Mouse (Mus musculus) neural tube, embryonic 11.5 days (tissue): ENCODE data around the gene Tnfrsf4. TPM values are rescaled to one million over a fixed set of nuclear protein-coding genes. Genes with fewer than 3 reads are reported as not detected.

Experiments used
- ATAC-seq: fragments of 200-750 bp; cut with Nextera tagmentation; 2 replicates; pipeline ENCODE4 v1.8.0; 2017; ENCODE audit warnings: moderate number of reproducible peaks, mild to moderate bottlenecking, moderate TSS enrichment, moderate library complexity; ENCODE audit not compliant: insufficient read depth, low FRiP score, low TSS enrichment
- DNase-seq: peaks from one replicate; pipeline ENCODE4 v3.0.0-alpha.2; 2015; ENCODE audit warnings: low spot score
- H3K27ac ChIP-seq: fragments of 300-500 bp; sonication (generic); 2 replicates; pipeline ENCODE4 v1.5.1; 2014; ENCODE audit warnings: low read depth, mild to moderate bottlenecking, low read length
- H3K27me3 ChIP-seq: fragments of 300-500 bp; sonication (generic); 2 replicates; pipeline ENCODE4 v1.6.1; 2014; ENCODE audit warnings: mild to moderate bottlenecking, low read length, mixed read lengths; ENCODE audit not compliant: control insufficient read depth, insufficient read depth
- H3K36me3 ChIP-seq: fragments of 300-500 bp; sonication (generic); 2 replicates; pipeline ENCODE4 v1.6.1; 2014; ENCODE audit warnings: mild to moderate bottlenecking, low read length, moderate library complexity, mixed read lengths; ENCODE audit not compliant: control insufficient read depth, insufficient read depth
- H3K4me1 ChIP-seq: fragments of 300-500 bp; sonication (generic); 2 replicates; pipeline ENCODE4 v1.6.1; 2014; ENCODE audit warnings: low read length, mixed read lengths; ENCODE audit not compliant: control insufficient read depth, insufficient read depth
- H3K4me2 ChIP-seq: fragments of 300-500 bp; sonication (generic); 2 replicates; pipeline ENCODE4 v1.6.1; 2014; ENCODE audit warnings: low read depth, mild to moderate bottlenecking, moderate library complexity
- H3K4me3 ChIP-seq: fragments of 300-500 bp; sonication (generic); 2 replicates; pipeline ENCODE4 v1.5.1; 2014; ENCODE audit warnings: low read depth, low read length
- H3K9ac ChIP-seq: fragments of 300-500 bp; sonication (generic); 2 replicates; pipeline ENCODE4 v1.6.1; 2014; ENCODE audit warnings: mild to moderate bottlenecking, low read length
- H3K9me3 ChIP-seq: fragments of 300-500 bp; sonication (generic); 2 replicates; pipeline ENCODE4 v1.6.1; 2016; ENCODE audit warnings: low read length; ENCODE audit not compliant: control insufficient read depth
- WGBS: fragments of 180-500 bp; shearing (Covaris S2); extraction: QIAGEN DNeasy Blood & Tissue Kit; methylation state at CpG from one replicate; pipeline ENCODE4 v1.1.7; 2014; 5-methylcytosine and 5-hydroxymethylcytosine counted together
- polyA plus RNA-seq: library from polyadenylated mRNA; unstranded; fragments of >200 nt; fragmentation: Nextera tagmentation; extraction: Ambion mirVana; gene quantifications from 2 replicates; pipeline ENCODE4 v1.2.1, GENCODE M21; 2014

Tnfrsf4 gene
- polyA plus RNA-seq, 1 experiment from 2014 or later, result 0.45 TPM

DNA sequence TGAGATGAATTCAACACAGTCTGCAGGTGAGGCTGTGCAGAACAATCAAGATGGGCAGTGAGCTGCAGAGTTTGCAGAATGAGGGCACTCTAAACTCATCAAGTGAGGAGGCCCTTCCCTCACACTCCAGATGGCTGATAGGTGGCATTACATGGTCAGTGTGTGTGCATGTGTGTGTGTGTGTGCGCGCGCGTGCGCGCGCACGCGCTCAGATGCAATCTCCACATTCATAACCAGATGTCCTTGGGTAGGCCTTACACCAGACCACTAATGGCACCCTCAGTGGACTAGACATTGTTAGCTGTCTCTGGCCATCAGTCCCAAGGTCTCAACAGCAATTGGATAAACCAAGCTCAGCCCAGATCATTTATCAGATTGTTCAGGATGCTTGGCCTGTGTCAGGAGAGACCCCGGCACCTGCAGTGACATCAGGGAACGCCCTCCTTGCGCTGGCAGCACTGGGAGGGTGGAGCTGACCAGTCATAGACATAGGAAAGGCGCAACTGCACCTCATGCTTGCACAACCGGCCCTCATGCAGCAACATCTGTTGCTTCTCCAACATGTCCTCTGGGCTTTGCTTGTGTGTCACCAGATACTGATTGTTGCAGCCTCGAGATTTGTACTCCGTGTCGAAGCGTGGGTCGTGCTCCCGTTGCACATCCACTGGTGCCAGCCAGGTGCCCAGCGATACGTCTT, 22.3 kb upstream of the Tnfrsf4 start:
- no peak overlapping the region for H3K27ac ChIP-seq
- 90% methylated on average over 22 of the region's 22 CpGs for WGBS
- DNase-seq, result no peak

DNA sequence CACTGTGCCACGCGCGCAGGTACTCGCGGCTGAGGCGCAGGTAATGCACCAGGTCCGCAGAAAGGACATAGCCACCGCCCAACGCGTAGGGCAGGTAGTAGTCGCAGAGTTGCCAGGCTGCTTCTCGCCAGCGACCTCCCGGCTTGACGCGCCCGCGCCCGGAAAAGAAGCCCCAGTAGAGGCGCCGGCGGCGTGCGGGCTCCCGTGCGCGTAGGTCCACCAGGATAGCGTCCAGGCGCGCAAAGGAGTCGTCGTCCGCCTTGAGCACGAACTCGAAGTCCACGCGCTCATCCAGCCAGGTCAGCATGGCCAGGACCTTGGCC, 21.8 kb upstream of the Tnfrsf4 start:
- H3K4me1 ChIP-seq, result peaks cover 20% of the 10 kb centered on the region
- peak overlapping the region; percentile 48 for H3K4me3 ChIP-seq
- no peaks in the 10 kb centered on the region for H3K9me3 ChIP-seq
- H3K36me3 ChIP-seq, result no peaks in the 10 kb centered on the region; the same call in 1 of the 2 replicates
- peak overlapping the region; percentile 89 for H3K27ac ChIP-seq
- no peaks in the 10 kb centered on the region for H3K27me3 ChIP-seq
- ATAC-seq, result peak; percentile 4; the same call in 1 of the 2 replicates
- H3K9ac ChIP-seq, result peak overlapping the region; percentile 82
- DNase-seq, result no peak
- 27% methylated on average over 37 of the region's 37 CpGs for WGBS
- H3K4me2 ChIP-seq, result peak overlapping the region; percentile 92

More for the DNA sequence above, 22.3 kb upstream of the Tnfrsf4 start:
- peaks cover 20% of the 10 kb centered on the region for H3K4me1 ChIP-seq
- H3K9me3 ChIP-seq, result no peaks in the 10 kb centered on the region
- no peak for ATAC-seq
- H3K4me3 ChIP-seq, result peak overlapping the region; percentile 48
- no peaks in the 10 kb centered on the region for H3K27me3 ChIP-seq
- no peaks in the 10 kb centered on the region; the same call in 1 of the 2 replicates for H3K36me3 ChIP-seq
- peak overlapping the region; percentile 82 for H3K9ac ChIP-seq
- H3K4me2 ChIP-seq, result peak overlapping the region; percentile 92

DNA sequence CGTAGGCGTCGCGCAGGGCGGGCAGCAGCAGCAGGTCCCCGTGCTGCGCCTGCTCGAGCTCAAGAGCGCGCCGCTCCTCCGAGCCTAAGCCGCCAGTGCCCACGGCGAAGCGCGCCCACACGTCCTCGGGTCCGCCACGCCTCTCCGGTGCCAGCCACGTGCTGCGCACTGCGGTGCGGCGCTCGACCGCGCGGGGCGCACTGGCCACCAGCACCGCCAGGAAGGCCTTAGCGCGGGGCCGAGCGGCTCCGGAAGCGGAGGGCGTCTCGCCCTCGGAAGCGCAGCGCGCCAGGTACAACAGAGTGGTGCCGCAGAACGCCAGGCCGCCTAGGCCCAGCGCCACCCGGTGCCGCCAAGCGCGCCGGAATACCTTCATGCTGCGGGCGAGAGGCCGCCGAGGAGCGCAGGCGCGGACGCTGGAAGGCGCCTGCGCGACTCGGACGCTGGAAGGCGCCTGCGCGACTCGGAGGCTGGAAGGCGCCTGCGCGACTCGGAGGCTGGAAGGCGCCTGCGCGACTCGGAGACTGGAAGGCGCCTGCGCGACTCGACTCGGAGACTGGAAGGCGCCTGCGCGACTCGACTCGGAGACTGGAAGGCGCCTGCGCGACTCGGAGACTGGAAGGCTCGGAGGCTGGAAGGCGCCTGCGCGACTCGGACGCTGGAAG, 21.3 kb upstream of the Tnfrsf4 start, which contains the start of the genes B3galt6 and Sdf4:
TSS of gene B3galt6 (minus strand) at position 409 of the 665 bp plus-strand sequence.
TSS of gene Sdf4 (plus strand) at position 632 of the 665 bp plus-strand sequence.
- Histone ChIP-seq H3K4me2 (peak within 1 kb of the TSS; percentile 92), H3K4me3 (peak within 1 kb of the TSS; percentile 48), H3K9ac (peak within 1 kb of the TSS; percentile 82), H3K36me3 (peaks cover 1% of the 10 kb centered on the region), H3K9me3 (no peaks in the 10 kb centered on the region), H3K4me1 (peaks cover 20% of the 10 kb centered on the region), H3K27ac (peak within 1 kb of the TSS; percentile 89), H3K27me3 (no peaks in the 10 kb centered on the region)
- ATAC-seq, result peak; percentile 81
- under 1% methylated on average over 92 of the region's 99 CpGs for WGBS
- peak; percentile 90 for DNase-seq

DNA sequence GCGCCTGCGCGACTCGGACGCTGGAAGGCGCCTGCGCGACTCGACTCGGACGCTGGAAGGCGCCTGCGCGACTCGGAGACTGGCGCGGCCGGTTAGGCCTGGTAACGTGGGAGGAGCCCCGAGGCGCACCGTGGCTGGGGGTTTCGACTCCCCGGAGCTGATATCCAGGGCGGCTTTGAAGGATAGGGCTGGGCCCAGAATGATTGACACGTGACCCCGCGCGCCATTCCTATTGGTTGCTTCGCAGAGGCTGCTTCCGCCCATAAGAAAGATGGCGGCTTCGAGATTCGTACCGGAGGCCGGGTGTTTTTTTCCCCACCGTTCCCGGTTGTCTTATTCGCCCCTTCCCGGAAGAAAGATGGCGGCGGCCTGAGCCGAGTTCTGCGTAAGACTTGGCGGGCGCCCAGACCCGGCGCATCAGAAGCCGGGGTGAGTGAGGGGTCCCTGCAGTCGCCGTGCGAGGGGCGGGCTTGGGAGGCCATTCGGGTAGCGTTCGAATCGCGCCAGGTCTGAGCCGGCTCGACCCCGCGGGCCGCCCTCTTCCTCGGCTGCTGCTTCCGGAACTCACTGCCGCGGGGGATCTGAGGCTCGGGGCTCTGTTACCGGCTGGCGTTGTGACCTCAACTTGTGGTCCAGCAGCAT, 20.6 kb upstream of the Tnfrsf4 start:
- peak overlapping the region; percentile 51 for H3K4me2 ChIP-seq
- peak; percentile 94 for DNase-seq
- no peaks in the 10 kb centered on the region for H3K27me3 ChIP-seq
- H3K27ac ChIP-seq, result peak overlapping the region; percentile 86
- no peaks in the 10 kb centered on the region for H3K9me3 ChIP-seq
- H3K4me3 ChIP-seq, result peak overlapping the region; percentile 48
- ATAC-seq, result peak; percentile 85
- under 1% methylated on average over 70 of the region's 70 CpGs for WGBS
- peaks cover 20% of the 10 kb centered on the region for H3K4me1 ChIP-seq
- H3K36me3 ChIP-seq, result peaks cover 3% of the 10 kb centered on the region
- H3K9ac ChIP-seq, result peak overlapping the region; percentile 75

DNA sequence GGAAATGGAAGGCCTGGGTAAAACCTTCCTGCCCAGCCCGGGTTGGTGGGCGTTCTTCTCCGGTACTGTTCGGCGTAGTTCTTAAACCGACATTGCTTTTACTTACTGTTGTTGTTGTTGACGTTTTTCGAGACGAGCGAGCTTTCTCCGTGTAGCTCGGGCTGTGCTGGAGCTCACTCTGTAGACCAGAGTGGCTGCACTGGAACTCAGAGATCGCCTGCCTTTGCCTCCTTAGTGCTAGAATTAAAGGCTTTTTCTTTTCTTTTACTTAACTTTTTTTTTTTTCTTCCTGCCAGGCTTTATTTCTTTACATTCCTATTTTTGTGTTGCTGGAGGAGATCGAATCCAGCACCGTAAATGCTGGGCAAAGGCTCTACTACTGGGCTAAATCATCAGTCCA, 20.0 kb upstream of the Tnfrsf4 start:
- Histone ChIP-seq H3K9ac (peak overlapping the region; percentile 75), H3K9me3 (no peaks in the 10 kb centered on the region), H3K27ac (peak overlapping the region; percentile 0; the same call in 1 of the 2 replicates), H3K36me3 (peaks cover 3% of the 10 kb centered on the region), H3K4me2 (peak overlapping the region; percentile 51), H3K4me3 (peak overlapping the region; percentile 48), H3K4me1 (peaks cover 20% of the 10 kb centered on the region), H3K27me3 (no peaks in the 10 kb centered on the region)
- ATAC-seq (no peak), DNase-seq (peak; percentile 22)
- 6% methylated on average over 15 of the region's 15 CpGs for WGBS

DNA sequence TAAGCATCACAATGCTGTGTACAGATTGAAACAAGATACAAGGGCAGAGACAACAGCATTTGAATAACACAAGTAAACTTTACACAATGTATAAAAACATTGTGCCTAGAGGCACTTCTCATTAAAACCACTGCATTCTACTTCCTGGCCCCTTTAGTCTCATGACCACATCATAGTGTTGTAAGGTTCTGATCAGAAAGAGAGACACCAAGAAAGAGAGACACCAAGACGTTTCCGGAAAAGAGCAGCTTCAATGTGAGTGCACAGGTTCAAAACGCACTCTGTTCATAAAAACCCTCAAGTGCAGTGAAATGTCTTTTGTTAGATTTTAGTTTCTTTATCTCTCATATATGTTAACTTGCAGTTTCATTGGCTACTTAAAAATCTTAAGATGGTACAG, 9.5 kb upstream of the Tnfrsf4 start:
- Histone ChIP-seq H3K9me3 (no peaks in the 10 kb centered on the region), H3K9ac (no peak overlapping the region), H3K4me1 (no peaks in the 10 kb centered on the region), H3K4me2 (no peak overlapping the region), H3K36me3 (peaks cover 18% of the 10 kb centered on the region), H3K4me3 (no peak overlapping the region), H3K27ac (no peak overlapping the region), H3K27me3 (no peaks in the 10 kb centered on the region)
- WGBS, result 91% methylated on average over 3 of the region's 3 CpGs
- ATAC-seq, result no peak
- DNase-seq, result no peak

DNA sequence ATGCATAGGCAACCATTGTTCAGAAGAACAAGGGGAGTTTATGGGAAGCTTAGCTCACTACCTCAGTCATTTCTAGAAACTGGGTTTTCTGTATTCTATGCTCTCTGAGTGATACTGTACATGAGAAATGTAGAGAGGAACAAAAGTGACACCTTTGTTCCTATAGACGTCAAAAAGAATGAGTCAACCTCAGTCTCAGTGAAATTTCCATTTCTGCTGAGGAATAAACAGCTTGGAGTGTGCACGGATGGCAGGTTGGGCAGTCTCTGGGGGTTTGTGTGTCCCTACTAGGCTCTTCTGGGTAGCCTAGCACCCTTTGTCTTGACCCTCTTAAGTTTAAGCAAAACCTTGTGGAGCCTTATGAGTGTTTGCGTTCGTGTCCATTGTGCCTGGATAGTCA, 5.3 kb upstream of the Tnfrsf4 start:
- Histone ChIP-seq H3K27ac (no peak overlapping the region), H3K36me3 (peaks cover 12% of the 10 kb centered on the region), H3K9ac (no peak overlapping the region), H3K4me1 (no peaks in the 10 kb centered on the region), H3K4me3 (no peak overlapping the region), H3K9me3 (no peaks in the 10 kb centered on the region), H3K4me2 (no peak overlapping the region), H3K27me3 (no peaks in the 10 kb centered on the region)
- no peak for ATAC-seq
- WGBS, result 91% methylated on average over 4 of the region's 4 CpGs
- no peak for DNase-seq

DNA sequence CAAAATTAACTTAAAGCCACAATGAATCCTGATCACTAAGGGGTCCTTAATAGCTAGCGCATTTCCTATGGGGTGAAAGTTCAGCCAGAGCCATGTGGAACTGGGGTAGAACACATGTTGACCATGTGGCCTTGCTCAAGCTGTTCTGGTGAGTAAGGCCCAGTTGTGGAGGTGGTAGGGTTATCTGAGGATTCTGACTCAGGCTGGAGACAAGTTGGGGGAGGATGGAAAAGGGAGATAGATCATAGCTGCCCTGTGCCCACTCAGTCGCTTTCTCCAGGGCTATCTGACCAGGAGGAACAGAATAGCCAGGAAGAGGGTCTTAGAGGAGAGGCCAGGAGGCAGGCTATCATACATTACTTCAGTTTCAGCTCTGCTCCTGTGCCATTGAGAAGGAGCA, 793 bp downstream of the Tnfrsf4 start:
- H3K36me3 ChIP-seq, result peaks cover 8% of the 10 kb centered on the region
- WGBS, result 81% methylated on average over 2 of the region's 2 CpGs
- no peak overlapping the region for H3K27ac ChIP-seq
- DNase-seq (no peak), ATAC-seq (no peak)
- no peak overlapping the region for H3K4me3 ChIP-seq
- no peaks in the 10 kb centered on the region for H3K9me3 ChIP-seq
- H3K27me3 ChIP-seq, result no peaks in the 10 kb centered on the region
- H3K4me1 ChIP-seq, result no peaks in the 10 kb centered on the region
- no peak overlapping the region for H3K9ac ChIP-seq
- no peak overlapping the region for H3K4me2 ChIP-seq
